Mouse (Mus musculus): Measurements from ENCODE around the gene Map2k2. TPM values are rescaled to one million over a fixed set of nuclear protein-coding genes. Genes with fewer than 3 reads are reported as not detected.
"Not testable (repeated sequence)": the region's sequence is repeated elsewhere in the genome, so short reads cannot be mapped to it uniquely, and the experiment has no call there.

Gene Map2k2
- polyA plus RNA-seq, 1 experiment = 61.3 TPM

DNA sequence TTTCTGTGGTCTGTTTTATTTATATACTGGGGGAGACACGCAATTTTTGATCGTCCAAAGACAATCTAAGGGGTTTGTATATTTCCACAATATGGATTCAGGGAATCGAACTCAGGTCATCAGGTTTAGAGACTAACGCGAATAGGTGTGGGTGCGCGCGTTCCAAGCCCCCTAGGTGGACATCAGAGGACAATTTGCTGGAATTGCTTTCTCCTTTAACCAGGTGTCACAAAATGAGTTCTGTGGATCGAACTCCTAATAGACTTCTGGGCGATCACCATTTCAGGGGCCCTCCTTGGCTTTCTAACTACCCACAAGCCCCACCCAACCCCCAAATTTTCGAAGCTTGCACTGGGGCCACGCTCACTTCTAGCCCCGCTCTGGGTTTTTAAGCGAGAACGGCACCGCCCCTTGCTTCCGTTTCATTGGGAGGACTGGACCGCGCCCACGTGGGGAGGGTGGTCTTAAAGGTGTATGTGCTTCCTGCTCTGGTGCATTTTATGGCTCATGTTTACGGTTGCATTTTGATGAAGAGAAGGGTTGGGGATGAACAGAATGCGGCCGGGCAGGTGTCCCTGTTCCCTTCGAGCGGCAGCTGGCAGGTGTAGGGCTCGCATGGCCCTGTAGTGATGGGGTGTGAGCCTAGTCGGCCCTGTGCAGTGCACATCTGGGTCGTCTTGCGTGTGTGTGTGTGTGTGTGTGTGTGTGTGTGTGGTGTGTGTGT is 63.0 kb downstream of the Map2k2 start:
- Histone ChIP-seq H3K4me3 (ENCODE audit: insufficient read depth, low read length) (peak overlapping the region; percentile 35), H3K4me1 (ENCODE audit: control insufficient read depth, insufficient read depth, low read length) (no peaks in the 10 kb centered on the region), H3K27ac (ENCODE audit: insufficient read depth, low read length) (peak overlapping the region; percentile 62)
- TF ChIP-seq POLR2A (IDR thresholded peaks at IDR 0.05; ENCODE audit: low read depth, low read length) = peak; percentile 37; the same call in 1 of the 2 replicates
- no peak for TF ChIP-seq CTCF (IDR thresholded peaks at IDR 0.05; ENCODE audit: borderline replicate concordance, insufficient read depth, low read length)

DNA sequence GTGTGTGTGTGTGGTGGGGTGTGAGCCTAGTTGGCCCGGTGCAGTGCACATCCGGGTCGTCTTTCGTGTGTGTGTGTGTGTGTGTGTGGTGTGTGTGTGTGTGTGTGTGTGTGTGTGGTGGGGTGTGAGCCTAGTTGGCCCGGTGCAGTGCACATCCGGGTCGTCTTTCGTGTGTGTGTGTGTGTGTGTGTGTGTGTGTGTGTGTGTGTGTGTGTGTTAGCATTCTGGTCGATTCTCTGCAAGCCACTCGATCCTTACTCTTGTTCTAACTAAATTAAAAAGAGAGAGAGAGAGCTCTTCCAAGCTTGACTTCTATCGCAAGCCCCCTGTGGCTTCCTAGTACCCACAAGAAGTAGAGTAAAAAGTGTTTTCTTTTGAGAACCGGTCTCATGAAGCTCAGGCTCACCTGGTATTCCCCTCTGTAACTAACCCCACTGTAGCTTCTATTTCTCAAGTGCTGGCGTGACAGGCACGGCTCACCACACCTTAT is 63.7 kb downstream of the Map2k2 start:
- not testable (repeated sequence) for H3K4me3 ChIP-seq (ENCODE audit: insufficient read depth, low read length); H3K27ac ChIP-seq (ENCODE audit: insufficient read depth, low read length); H3K4me1 ChIP-seq (ENCODE audit: control insufficient read depth, insufficient read depth, low read length)

DNA sequence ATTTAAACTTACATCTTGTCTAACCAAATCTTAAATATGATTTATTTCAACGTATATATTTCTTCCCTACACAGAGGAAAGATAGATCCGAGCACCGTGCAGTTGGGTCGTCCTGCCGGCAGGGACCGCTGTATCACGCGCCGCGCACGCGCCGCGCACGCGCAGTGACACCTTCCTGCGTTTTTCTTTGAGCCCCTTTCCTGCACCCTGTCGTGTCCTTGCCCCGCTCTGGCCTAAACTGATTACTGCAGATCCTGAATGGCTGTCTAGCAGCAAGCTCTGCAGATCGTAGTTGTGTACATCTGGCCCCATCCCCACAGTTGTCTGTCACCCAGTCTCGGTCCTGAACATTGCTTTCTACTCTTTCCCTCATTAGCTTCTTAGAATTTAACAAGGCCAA is 67.4 kb downstream of the Map2k2 start:
- peak; percentile 95 for TF ChIP-seq CTCF (IDR thresholded peaks at IDR 0.05; ENCODE audit: borderline replicate concordance, insufficient read depth, low read length)
- TF ChIP-seq POLR2A (IDR thresholded peaks at IDR 0.05; ENCODE audit: low read depth, low read length) = peak; percentile 74
- Histone ChIP-seq H3K4me3 (ENCODE audit: insufficient read depth, low read length) (no peak overlapping the region), H3K27ac (ENCODE audit: insufficient read depth, low read length) (peak overlapping the region; percentile 29; the same call in 1 of the 2 replicates), H3K4me1 (ENCODE audit: control insufficient read depth, insufficient read depth, low read length) (peaks cover 3% of the 10 kb centered on the region; the same call in 1 of the 2 replicates)

DNA sequence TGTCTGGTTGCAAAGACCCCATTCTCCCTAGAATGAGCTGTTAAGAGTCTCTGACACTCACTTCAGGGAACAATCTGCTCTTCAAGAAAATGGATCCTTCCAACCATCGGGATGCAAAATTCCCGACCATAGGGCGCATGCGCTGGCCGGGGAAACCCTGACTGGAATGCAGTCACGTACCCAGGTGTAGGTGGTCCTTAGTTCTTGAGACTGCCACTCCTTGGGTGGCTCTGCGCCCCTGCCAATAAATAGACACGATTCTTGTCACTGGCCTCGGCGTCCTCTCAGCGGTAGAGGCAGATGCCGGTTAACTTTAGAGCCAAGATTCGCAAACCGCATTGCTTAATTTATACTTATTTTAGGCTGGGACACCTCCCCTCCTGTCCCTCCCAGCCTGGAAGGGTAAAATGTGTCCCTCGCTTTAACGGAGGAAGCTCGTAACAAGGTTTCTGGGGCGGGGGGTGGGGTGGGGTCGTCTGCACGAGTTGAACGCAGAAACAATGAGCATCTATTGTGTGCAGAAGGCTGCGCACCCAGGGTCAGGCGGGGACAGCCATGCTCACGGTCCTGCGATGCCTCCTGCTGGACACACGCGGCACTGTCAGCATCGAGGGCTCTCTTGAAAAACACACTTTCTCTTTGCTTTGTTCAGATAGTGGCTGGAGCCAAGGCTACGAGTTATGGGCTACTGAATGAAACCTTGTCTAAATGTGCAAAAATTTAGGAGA is 69.1 kb downstream of the Map2k2 start:
- peak; percentile 57 for TF ChIP-seq POLR2A (IDR thresholded peaks at IDR 0.05; ENCODE audit: low read depth, low read length)
- TF ChIP-seq CTCF (IDR thresholded peaks at IDR 0.05; ENCODE audit: borderline replicate concordance, insufficient read depth, low read length) = peak; percentile 100
- Histone ChIP-seq H3K27ac (ENCODE audit: insufficient read depth, low read length) (peak overlapping the region; percentile 56), H3K4me1 (ENCODE audit: control insufficient read depth, insufficient read depth, low read length) (peaks cover 8% of the 10 kb centered on the region), H3K4me3 (ENCODE audit: insufficient read depth, low read length) (peak overlapping the region; percentile 15; the same call in 1 of the 2 replicates)

DNA sequence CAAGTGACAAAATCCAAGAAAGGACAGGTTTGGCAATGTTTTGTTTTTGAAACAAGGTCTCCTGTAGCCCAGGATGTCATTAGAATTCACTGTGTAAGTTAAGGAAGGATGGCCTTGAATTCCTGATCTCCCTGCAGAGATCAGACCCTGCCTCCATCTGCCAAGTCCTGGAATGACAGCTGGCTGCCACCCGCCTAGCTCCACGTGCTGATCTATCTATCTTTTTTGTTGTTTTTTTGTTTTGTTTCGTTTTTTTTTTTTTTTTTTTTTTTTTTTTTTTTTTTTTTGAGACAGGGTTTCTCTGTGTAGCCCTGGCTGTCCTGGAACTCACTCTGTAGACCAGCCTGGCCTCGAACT is 69.6 kb downstream of the Map2k2 start:
- peak overlapping the region; percentile 22 for H3K27ac ChIP-seq (ENCODE audit: insufficient read depth, low read length)
- not testable (repeated sequence) for H3K4me1 ChIP-seq (ENCODE audit: control insufficient read depth, insufficient read depth, low read length); H3K4me3 ChIP-seq (ENCODE audit: insufficient read depth, low read length)

DNA sequence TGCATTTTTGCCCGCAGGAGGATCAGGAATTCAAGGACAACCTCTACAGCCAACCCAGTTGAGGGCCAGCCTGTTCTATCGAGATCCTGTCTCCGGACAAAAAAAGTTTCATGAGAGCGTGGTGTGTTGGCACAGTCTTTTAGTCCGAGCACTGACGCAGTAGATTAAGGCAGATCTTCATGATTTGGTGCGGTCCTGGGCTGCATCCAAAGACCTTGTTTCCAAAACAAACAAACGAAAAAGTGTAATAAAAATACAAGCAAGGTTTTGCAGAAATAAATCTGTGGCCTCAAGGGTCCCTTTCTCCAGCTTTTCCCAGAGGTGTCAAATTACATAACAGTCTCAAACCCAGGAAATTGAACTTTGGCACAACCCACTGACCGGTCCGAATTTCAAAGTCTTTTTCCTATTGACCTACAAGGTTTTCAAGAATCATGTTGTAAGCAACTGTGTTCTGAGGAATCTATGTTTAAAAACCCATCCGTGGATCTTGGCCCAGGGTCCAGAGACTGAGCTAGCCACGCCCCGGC is 70.3 kb downstream of the Map2k2 start:
- H3K27ac ChIP-seq (ENCODE audit: insufficient read depth, low read length) = peak overlapping the region; percentile 70
- H3K4me1 ChIP-seq (ENCODE audit: control insufficient read depth, insufficient read depth, low read length) = peaks cover 8% of the 10 kb centered on the region
- peak overlapping the region; percentile 40 for H3K4me3 ChIP-seq (ENCODE audit: insufficient read depth, low read length)
- TF ChIP-seq POLR2A (IDR thresholded peaks at IDR 0.05; ENCODE audit: low read depth, low read length) = no peak; the same call in 1 of the 2 replicates
- TF ChIP-seq CTCF (IDR thresholded peaks at IDR 0.05; ENCODE audit: borderline replicate concordance, insufficient read depth, low read length) = no peak

DNA sequence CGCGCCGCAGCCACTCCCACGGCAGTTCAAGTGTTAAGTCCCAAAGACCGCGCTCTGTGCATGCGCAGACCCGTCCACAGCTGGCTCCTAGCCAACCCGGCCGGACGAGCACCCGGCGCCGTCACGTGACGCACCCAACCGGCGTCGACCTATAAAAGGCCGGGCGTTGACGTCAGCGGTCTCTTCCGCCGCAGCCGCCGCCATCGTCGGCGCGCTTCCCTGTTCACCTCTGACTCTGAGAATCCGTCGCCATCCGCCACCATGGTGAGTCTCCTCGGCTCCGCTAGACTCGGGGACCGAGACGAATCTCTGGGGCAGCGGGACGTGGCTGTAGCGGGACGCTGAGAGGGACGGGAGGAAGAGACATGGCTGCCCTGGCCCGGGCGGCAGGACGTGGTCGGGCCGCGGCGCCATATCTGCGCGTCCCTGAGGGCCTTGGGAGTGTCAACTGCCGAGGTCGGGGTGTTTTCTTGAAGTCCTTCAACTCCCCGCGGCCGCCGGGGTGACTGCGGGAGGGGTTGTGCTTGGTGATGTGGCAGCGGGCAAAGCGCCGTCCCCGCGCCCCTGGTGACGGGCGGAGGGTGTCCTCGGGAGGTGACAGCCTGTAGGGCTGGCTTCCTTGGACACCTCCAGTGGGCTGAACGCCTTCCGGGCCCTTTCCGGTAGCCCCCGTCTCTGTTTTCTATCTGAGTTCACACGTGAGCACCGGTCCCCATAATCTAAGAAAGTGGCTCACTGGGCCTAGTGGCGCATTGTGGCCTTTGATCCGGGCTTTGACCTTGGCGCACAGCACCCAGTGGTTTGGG is 71.0 kb downstream of the Map2k2 start, which contains the start of gene Eef2:
Gene Eef2, plus strand, starts transcription at position 166 of the 806 bp plus-strand sequence.
- TF ChIP-seq CTCF (IDR thresholded peaks at IDR 0.05; ENCODE audit: borderline replicate concordance, insufficient read depth, low read length) (no peak), POLR2A (IDR thresholded peaks at IDR 0.05; ENCODE audit: low read depth, low read length) (peak; percentile 100)
- peak within 1 kb of the TSS; percentile 74 for H3K27ac ChIP-seq (ENCODE audit: insufficient read depth, low read length)
- H3K4me3 ChIP-seq (ENCODE audit: insufficient read depth, low read length) = peak within 1 kb of the TSS; percentile 91
- H3K4me1 ChIP-seq (ENCODE audit: control insufficient read depth, insufficient read depth, low read length) = peaks cover 11% of the 10 kb centered on the region

DNA sequence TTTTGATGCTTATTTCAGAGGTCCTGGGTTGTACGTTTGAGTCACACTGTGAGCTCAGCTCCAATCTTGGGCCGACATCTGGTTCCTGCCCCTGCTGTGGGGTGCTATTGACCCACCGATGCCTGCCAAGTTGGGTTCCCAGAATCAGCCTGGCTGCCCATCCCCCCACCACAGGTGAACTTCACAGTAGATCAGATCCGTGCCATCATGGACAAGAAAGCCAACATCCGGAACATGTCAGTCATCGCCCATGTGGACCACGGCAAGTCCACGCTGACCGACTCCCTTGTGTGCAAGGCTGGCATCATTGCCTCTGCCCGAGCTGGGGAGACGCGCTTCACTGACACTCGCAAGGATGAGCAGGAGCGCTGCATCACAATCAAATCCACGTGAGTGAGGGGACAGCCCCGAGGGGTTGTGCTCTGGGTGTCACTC is 71.8 kb downstream of the Map2k2 start:
- TF ChIP-seq POLR2A (IDR thresholded peaks at IDR 0.05; ENCODE audit: low read depth, low read length) = no peak
- TF ChIP-seq CTCF (IDR thresholded peaks at IDR 0.05; ENCODE audit: borderline replicate concordance, insufficient read depth, low read length) = no peak
- Histone ChIP-seq H3K27ac (ENCODE audit: insufficient read depth, low read length) (peak overlapping the region; percentile 74), H3K4me1 (ENCODE audit: control insufficient read depth, insufficient read depth, low read length) (peaks cover 11% of the 10 kb centered on the region), H3K4me3 (ENCODE audit: insufficient read depth, low read length) (peak overlapping the region; percentile 91)

DNA sequence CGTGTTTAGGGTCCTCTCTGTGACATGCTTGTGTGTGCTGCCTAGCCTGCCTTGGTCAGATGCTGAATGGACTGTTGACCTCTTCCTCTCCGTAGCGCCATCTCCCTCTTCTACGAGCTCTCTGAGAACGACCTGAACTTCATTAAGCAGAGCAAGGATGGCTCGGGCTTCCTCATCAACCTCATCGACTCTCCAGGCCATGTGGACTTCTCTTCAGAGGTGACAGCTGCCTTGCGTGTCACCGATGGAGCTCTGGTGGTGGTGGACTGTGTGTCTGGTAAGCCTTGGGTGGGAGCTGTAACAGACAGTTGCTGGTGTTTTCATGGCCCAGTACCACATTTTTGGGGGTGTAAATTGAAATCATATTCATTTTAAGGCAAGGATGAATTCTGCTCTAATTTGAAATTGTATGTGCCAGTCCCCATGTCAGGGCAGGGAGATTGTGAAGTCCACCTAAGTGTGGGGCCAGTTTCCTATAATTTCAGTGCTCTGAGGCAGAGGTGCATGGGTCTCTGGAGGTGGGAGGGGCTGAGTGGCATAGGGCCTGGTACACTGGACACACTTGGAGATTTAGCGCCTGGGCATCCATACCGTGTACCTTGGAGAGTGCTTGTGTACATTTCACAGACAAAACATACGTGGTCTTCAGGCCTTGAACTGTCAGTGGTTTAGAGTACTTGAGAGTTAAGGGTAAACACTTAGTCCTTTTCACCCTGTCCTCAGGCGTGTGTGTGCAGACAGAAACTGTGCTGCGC is 72.4 kb downstream of the Map2k2 start:
- peaks cover 11% of the 10 kb centered on the region for H3K4me1 ChIP-seq (ENCODE audit: control insufficient read depth, insufficient read depth, low read length)
- H3K27ac ChIP-seq (ENCODE audit: insufficient read depth, low read length) = 0 out of 2 replicates have a peak overlapping the region, but pooled peaks have one; percentile 74
- TF ChIP-seq POLR2A (IDR thresholded peaks at IDR 0.05; ENCODE audit: low read depth, low read length) (no peak), CTCF (IDR thresholded peaks at IDR 0.05; ENCODE audit: borderline replicate concordance, insufficient read depth, low read length) (no peak)
- peak overlapping the region; percentile 91 for H3K4me3 ChIP-seq (ENCODE audit: insufficient read depth, low read length)
